Mouse (Mus musculus): Measurements from ENCODE around the gene Wdr77. TPM values are rescaled to one million over a fixed set of nuclear protein-coding genes. Genes with fewer than 3 reads are reported as not detected.

The Wdr77 gene
- 83.1 TPM for polyA plus RNA-seq (2017; shearing (Covaris generic))

GRCm38 (mm10) chr3:105958974-105959580 is at the start of gene Wdr77:
Gene Wdr77, plus strand, starts transcription at chr3:105959369.

GRCm38 (mm10) chr3:105932240-105933071 is 26.7 kb upstream of the Wdr77 start, which contains the start of gene I830077J02Rik:
Gene I830077J02Rik, minus strand, starts transcription at chr3:105932664.

GRCm38 (mm10) chr3:105959999-105960398 is 830 bp downstream of the Wdr77 start, which contains the start of gene Atp5f1:
Gene Atp5f1, minus strand, starts transcription at chr3:105960099.

GRCm38 (mm10) chr3:105973411-105973810 is 14.2 kb downstream of the Wdr77 start, which contains the start of gene Ovgp1:
Gene Ovgp1, plus strand, starts transcription at chr3:105973711.

GRCm38 (mm10) chr3:106014546-106014945 is 55.4 kb downstream of the Wdr77 start, which contains the start of gene Pifo:
Gene Pifo, minus strand, starts transcription at chr3:106014646.

Other genes with a start within 250 kb of the Wdr77 start
- 278 TPM for gene Rap1a, start 158.0 kb upstream of the Wdr77 start, polyA plus RNA-seq (2017; shearing (Covaris generic))
- not detected for gene Adora3, start 88.5 kb upstream of the Wdr77 start, polyA plus RNA-seq (2017; shearing (Covaris generic))
- gene Tmigd3, start 88.5 kb upstream of the Wdr77 start, polyA plus RNA-seq (2017; shearing (Covaris generic)) = not detected
- 0.60 TPM for gene I830077J02Rik, start 26.7 kb upstream of the Wdr77 start, polyA plus RNA-seq (2017; shearing (Covaris generic))
- 353 TPM for gene Atp5f1, start 730 bp downstream of the Wdr77 start, polyA plus RNA-seq (2017; shearing (Covaris generic))
- gene Ovgp1, start 14.3 kb downstream of the Wdr77 start, polyA plus RNA-seq (2017; shearing (Covaris generic)) = 7.7 TPM
- 1.6 TPM for gene Pifo, start 55.3 kb downstream of the Wdr77 start, polyA plus RNA-seq (2017; shearing (Covaris generic))
- gene Chil5, start 73.4 kb downstream of the Wdr77 start, polyA plus RNA-seq (2017; shearing (Covaris generic)) = 12.3 TPM
- 20.0 TPM for gene Chia1, start 153.9 kb downstream of the Wdr77 start, polyA plus RNA-seq (2017; shearing (Covaris generic))
- gene Chil3, start 208.2 kb downstream of the Wdr77 start, polyA plus RNA-seq (2017; shearing (Covaris generic)) = not detected

Data from CD4-positive, CD25-positive, alpha-beta regulatory T cell (primary cell).